Mouse (Mus musculus) gastrocnemius, postnatal 25 days (tissue): Measurements from ENCODE around the gene Pnkp. TPM values are rescaled to one million over a fixed set of nuclear protein-coding genes. Genes with fewer than 3 reads are reported as not detected.

ENCODE experiments used
- DNase-seq: peaks from one replicate; pipeline ENCODE4 v3.0.0; 2022
- microRNA-seq, 2 experiments: library from miRNA; unstranded; fragments of <30 nt; microRNA quantifications; one replicate each; pipeline ENCODE4 v1.2.0; 2021; ENCODE audit warnings: borderline replicate concordance in 2 of 2
- total RNA-seq, 2 experiments: library from RNA; stranded (reverse); gene quantifications; 1 replicate in 1 of 2; 2 replicates in 1 of 2; pipeline ENCODE4 v1.2.3; 2021

The Pnkp gene
- total RNA-seq, 2 experiments from 2014 or later: 15.6 to 15.8 TPM

DNA sequence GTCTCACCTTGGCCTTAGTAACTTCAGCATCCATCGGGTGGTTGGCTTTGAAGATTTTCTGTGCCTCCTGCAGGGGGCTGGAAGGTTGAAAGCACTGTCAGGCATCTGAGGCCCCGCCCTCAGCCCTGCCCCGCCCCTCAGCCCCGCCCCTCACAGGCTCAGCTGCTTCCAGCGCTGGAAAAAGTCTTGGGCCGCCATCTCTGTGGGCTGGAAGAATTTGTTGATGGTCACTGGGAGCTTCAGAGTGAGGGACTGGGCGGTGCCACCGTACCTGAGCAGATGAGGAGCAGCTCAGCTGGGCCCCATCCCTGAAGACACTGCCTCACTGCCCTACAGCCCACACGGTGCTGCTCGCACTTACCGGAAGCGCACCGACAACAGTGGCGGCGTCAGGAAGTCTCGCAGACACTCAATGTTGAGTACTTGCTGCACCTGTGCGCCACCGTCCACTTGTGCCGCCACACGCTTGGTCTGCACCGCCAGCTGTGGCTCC lies 44.3 kb downstream of the Pnkp start:
- no peak for DNase-seq

DNA sequence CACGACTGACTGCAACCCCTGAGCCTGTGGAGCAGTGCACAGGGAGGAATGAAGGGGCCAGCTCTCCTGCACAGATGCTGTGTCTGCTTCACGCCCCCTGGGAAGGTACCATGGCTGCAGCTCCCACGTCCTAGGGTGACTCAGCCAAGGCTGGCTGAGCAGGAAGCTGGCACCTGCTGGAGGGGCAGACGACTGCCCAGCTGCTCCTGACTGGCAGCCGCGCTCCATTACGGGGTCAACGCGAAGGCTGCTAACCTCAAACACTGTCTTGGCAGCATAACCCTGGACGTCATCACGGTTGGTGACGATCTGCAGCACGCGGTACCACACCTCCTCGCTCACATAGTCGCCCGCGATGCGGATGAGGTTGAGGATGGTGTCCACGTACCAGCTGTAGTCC lies 48.5 kb downstream of the Pnkp start:
- DNase-seq: no peak

DNA sequence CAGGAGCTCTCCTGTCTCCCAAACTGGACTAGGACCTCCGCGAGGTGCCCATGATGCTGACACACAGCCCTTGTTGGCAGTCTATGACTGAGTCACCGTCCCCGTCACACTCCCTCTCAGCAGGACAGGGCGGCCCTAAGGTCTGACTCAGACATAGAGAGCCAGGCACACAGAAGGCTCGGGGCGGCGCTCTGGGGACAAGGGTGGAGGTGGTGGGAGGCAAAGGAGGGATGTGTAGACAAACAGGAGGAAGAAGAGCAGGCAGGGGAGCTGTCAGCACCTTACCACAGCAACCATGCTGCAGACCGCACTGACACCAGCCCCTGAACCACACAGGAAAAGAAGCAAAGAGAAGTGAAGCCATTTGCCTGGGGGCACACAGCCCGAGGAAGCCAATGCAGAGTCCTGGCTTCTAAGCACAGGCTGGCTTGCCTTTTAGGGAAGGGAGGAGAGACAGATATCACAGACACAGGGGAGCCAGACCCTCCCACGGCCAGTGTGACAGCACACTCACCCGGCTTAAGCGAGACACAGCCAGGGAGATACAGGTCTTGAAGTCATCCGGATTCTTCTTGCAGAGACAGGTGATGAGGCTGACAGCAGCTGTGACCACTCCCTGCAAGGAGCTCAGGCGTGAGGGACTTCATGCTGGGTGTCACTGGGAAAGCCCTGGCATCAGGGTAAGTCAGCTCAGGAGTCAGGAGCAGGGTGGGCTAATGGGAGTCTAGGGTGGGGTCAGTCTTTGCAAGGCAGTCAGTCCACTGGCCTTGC lies 52.0 kb downstream of the Pnkp start:
- DNase-seq: no peak

Small RNA genes lying within 50 kb of the gene (microRNA-seq; reads per million reads assigned to microRNA genes)
- 0 reads per million in 2 experiments for gene Mir707

Other genes starting within 250 kb of the Pnkp start
- gene Myh14, start 186.3 kb upstream of the Pnkp start, total RNA-seq: 10 to 100 TPM; 23.0 to 24.7 TPM
- gene Izumo2, start 148.4 kb upstream of the Pnkp start, total RNA-seq: not detected
- 10 to 100 TPM; 16.7 to 21.1 TPM for gene Vrk3, start 108.7 kb upstream of the Pnkp start, total RNA-seq
- under 1 TPM in 1 of 2 experiments, not detected in 1; 0.08 TPM for gene Zfp473, start 106.1 kb upstream of the Pnkp start, total RNA-seq
- gene Nup62, start 41.1 kb upstream of the Pnkp start, total RNA-seq: 10 to 100 TPM; 18.4 to 22.2 TPM
- gene Il4i1, start 40.8 kb upstream of the Pnkp start, total RNA-seq: 1 to 10 TPM; 1.8 to 3.1 TPM
- gene Atf5, start 40.5 kb upstream of the Pnkp start, total RNA-seq: 10 to 100 TPM; 57.2 to 70.6 TPM
- 100 to 1,000 TPM; 103 to 113 TPM for gene Akt1s1, start 8.1 kb upstream of the Pnkp start, total RNA-seq
- 10 to 100 TPM; 38.6 to 41.2 TPM for gene Tbc1d17, start 8.1 kb upstream of the Pnkp start, total RNA-seq
- 100 to 1,000 TPM; 116 to 125 TPM for gene Ptov1, start 12.6 kb downstream of the Pnkp start, total RNA-seq
- 10 to 100 TPM; 50.9 to 51.2 TPM for gene Med25, start 35.6 kb downstream of the Pnkp start, total RNA-seq
- 10 to 100 TPM; 16.1 to 17.3 TPM for gene Fuz, start 38.9 kb downstream of the Pnkp start, total RNA-seq
- gene Ap2a1, start 72.4 kb downstream of the Pnkp start, total RNA-seq: 10 to 100 TPM; 57.1 to 57.2 TPM
- not detected for gene Tsks, start 86.1 kb downstream of the Pnkp start, total RNA-seq
- 1 to 10 TPM; 1.6 to 2.0 TPM for gene Cpt1c, start 117.7 kb downstream of the Pnkp start, total RNA-seq
- gene Prmt1, start 129.4 kb downstream of the Pnkp start, total RNA-seq: 100 to 1,000 TPM; 119 to 142 TPM
- 10 to 100 TPM; 16.1 to 20.9 TPM for gene Irf3, start 140.5 kb downstream of the Pnkp start, total RNA-seq
- gene Bcl2l12, start 141.6 kb downstream of the Pnkp start, total RNA-seq: 1 to 10 TPM; 7.4 to 9.6 TPM
- gene Scaf1, start 159.2 kb downstream of the Pnkp start, total RNA-seq: 10 to 100 TPM; 35.8 to 38.1 TPM
- gene Rras, start 160.8 kb downstream of the Pnkp start, total RNA-seq: 10 to 100 TPM; 22.5 to 30.6 TPM
- gene Prr12, start 195.7 kb downstream of the Pnkp start, total RNA-seq: 10 to 100 TPM; 14.1 to 16.1 TPM
- gene Nosip, start 205.3 kb downstream of the Pnkp start, total RNA-seq: 10 to 100 TPM; 30.8 to 31.6 TPM
- gene Prrg2, start 205.5 kb downstream of the Pnkp start, total RNA-seq: 1 to 10 TPM; 6.9 to 9.1 TPM
- gene Rcn3, start 235.1 kb downstream of the Pnkp start, total RNA-seq: 10 to 100 TPM; 24.0 to 32.8 TPM
- gene Fcgrt, start 246.7 kb downstream of the Pnkp start, total RNA-seq: 10 to 100 TPM; 40.3 to 54.5 TPM